Mouse (Mus musculus) neural tube, embryonic 12.5 days (tissue): ENCODE measurements around the gene Fzd2. TPM values are rescaled to one million over a fixed set of nuclear protein-coding genes. Genes with fewer than 3 reads are reported as not detected.

ENCODE experiments used
- ATAC-seq: fragments of 200-750 bp; cut with Nextera tagmentation; 2 replicates; pipeline ENCODE4 v1.8.0; 2017; ENCODE audit warnings: low read depth, mild to moderate bottlenecking, moderate TSS enrichment, moderate library complexity; ENCODE audit not compliant: low FRiP score
- H3K27ac ChIP-seq: fragments of 300-500 bp; sonication (generic); 2 replicates; pipeline ENCODE4 v1.5.1; 2016
- H3K27me3 ChIP-seq: fragments of 300-500 bp; sonication (generic); replicated peaks from 2 replicates; pipeline ENCODE4 v1.6.1; 2016; ENCODE audit warnings: mild to moderate bottlenecking
- H3K36me3 ChIP-seq: fragments of 300-500 bp; sonication (generic); 2 replicates; pipeline ENCODE4 v1.6.1; 2016; ENCODE audit warnings: mild to moderate bottlenecking
- H3K4me1 ChIP-seq: fragments of 300-500 bp; sonication (generic); 2 replicates; pipeline ENCODE4 v1.6.1; 2016
- H3K4me2 ChIP-seq: fragments of 300-500 bp; sonication (generic); replicated peaks from 2 replicates; pipeline ENCODE4 v1.6.1; 2016; ENCODE audit warnings: mild to moderate bottlenecking
- H3K4me3 ChIP-seq: fragments of 300-500 bp; sonication (generic); 2 replicates; pipeline ENCODE4 v1.5.1; 2016
- H3K9ac ChIP-seq: fragments of 300-500 bp; sonication (generic); 2 replicates; pipeline ENCODE4 v1.6.1; 2016; ENCODE audit warnings: mild to moderate bottlenecking
- H3K9me3 ChIP-seq: fragments of 300-500 bp; sonication (generic); 2 replicates; pipeline ENCODE4 v1.6.1; 2016; ENCODE audit warnings: mild to moderate bottlenecking
- WGBS: fragments of 180-500 bp; shearing (Covaris S2); methylation state at CpG from one replicate; pipeline ENCODE4 v1.1.7; 2016; 5-methylcytosine and 5-hydroxymethylcytosine counted together
- polyA plus RNA-seq: library from polyadenylated mRNA; unstranded; fragments of >200 nt; fragmentation: Nextera tagmentation; extraction: Ambion mirVana; gene quantifications from 2 replicates; pipeline ENCODE4 v1.2.1, GENCODE M21; 2016

The Fzd2 gene
- polyA plus RNA-seq, 1 experiment from 2014 or later, result 38.2 TPM

DNA sequence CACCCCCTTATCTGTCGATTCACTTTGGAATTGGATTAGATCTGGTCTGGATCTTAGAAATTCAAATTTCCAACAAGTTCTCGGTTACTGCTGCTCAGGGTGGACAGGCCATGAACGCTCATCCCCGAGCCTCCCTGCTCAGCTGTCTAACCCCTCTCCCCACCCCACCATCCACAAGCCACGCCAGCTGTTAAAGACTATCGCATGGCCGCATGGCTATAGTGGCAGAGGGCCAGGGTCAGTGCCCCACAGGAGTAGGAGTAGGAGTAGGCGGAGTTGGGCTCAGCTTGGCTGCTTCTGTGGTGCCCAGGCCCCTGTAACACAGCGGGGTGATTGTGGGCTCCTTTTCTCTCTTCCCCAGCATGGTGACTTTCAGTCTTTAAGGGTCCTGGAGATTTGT is 24.3 kb downstream of the Fzd2 start:
- H3K9me3 ChIP-seq, result no peaks in the 10 kb centered on the region
- no peaks in the 10 kb centered on the region; the same call in 1 of the 2 replicates for H3K27me3 ChIP-seq
- WGBS, result 58% methylated on average over 9 of the region's 9 CpGs
- ATAC-seq, result no peak
- H3K9ac ChIP-seq, result no peak overlapping the region
- no peak overlapping the region for H3K27ac ChIP-seq
- H3K36me3 ChIP-seq, result no peaks in the 10 kb centered on the region
- no peak overlapping the region for H3K4me3 ChIP-seq
- peaks cover 45% of the 10 kb centered on the region for H3K4me1 ChIP-seq
- no peak overlapping the region for H3K4me2 ChIP-seq

DNA sequence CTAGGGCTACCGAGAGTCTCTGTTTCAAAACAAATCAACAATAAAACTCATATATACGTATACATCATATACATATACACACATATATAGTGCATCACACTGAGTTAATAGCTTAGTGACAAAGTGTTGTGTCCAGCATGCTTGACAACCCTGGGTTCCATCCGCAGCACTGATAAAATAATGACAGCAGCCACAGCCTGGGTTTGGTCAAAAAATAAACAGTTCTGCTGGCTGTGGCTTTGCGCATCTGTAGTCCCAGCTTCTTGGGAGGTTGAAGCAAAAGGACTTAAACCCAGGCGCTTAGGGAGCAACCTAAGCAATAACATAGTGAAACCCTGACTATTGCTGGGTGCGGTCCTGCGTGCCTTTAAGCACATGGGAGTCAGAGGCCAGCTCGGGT is 25.2 kb downstream of the Fzd2 start:
- no peak overlapping the region for H3K27ac ChIP-seq
- 66% methylated on average over 8 of the region's 8 CpGs for WGBS
- H3K4me2 ChIP-seq, result no peak overlapping the region
- H3K27me3 ChIP-seq, result no peaks in the 10 kb centered on the region; the same call in 1 of the 2 replicates
- H3K9me3 ChIP-seq, result no peaks in the 10 kb centered on the region
- no peak for ATAC-seq
- peaks cover 37% of the 10 kb centered on the region for H3K4me1 ChIP-seq
- no peaks in the 10 kb centered on the region for H3K36me3 ChIP-seq
- no peak overlapping the region for H3K9ac ChIP-seq
- H3K4me3 ChIP-seq, result no peak overlapping the region

DNA sequence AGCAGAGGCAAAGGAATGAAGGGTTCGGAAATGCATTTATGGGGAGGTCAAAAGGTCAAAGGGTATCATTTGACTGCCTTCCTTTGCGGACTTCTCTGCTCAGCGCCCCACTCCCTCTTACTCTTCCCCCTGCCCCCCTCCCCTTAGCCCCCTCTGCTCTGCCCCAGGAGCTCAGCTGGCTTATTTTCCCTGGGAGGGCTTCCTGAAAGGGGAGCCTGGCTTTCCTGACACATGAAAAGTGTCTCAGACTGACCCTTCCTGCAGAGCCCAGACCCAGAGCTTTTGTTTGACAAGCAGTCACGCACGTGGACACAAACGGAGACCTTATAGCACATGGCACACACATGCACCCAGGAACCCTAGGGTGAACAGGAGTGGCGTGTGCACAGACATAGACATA is 26.5 kb downstream of the Fzd2 start:
- 10% methylated on average over 7 of the region's 7 CpGs for WGBS
- H3K27ac ChIP-seq, result no peak overlapping the region
- no peaks in the 10 kb centered on the region; the same call in 1 of the 2 replicates for H3K27me3 ChIP-seq
- 0 out of 2 replicates have a peak overlapping the region, but pooled peaks have one; percentile 1 for H3K4me2 ChIP-seq
- no peak for ATAC-seq
- peaks cover 24% of the 10 kb centered on the region for H3K4me1 ChIP-seq
- H3K36me3 ChIP-seq, result no peaks in the 10 kb centered on the region
- no peak overlapping the region for H3K9ac ChIP-seq
- no peak overlapping the region for H3K4me3 ChIP-seq
- no peaks in the 10 kb centered on the region for H3K9me3 ChIP-seq

DNA sequence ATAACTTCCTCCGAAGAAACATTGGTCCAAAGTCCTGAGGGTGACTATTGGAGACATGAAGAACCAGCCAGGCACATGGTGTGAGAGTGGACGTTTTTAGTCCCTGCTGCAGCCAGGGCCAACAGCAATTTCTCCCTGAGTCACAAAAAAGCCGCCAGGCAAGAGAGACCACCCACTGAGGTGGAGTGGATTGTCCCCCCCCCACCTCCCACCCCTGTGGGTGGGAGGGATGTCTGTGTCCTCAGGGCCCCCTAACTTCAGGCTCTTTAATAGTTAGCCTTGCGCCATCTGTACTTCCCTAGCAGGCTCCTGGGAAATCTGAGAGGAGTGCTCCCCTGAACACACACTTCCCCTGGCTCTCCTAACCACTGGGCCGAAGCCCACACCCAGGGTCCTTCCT is 27.0 kb downstream of the Fzd2 start:
- H3K36me3 ChIP-seq, result no peaks in the 10 kb centered on the region
- 0 out of 2 replicates have a peak overlapping the region, but pooled peaks have one; percentile 1 for H3K4me2 ChIP-seq
- WGBS, result 27% methylated on average over 5 of the region's 5 CpGs
- H3K9ac ChIP-seq, result no peak overlapping the region
- peaks cover 24% of the 10 kb centered on the region for H3K4me1 ChIP-seq
- no peaks in the 10 kb centered on the region for H3K9me3 ChIP-seq
- no peaks in the 10 kb centered on the region; the same call in 1 of the 2 replicates for H3K27me3 ChIP-seq
- H3K4me3 ChIP-seq, result no peak overlapping the region
- no peak for ATAC-seq
- H3K27ac ChIP-seq, result no peak overlapping the region

DNA sequence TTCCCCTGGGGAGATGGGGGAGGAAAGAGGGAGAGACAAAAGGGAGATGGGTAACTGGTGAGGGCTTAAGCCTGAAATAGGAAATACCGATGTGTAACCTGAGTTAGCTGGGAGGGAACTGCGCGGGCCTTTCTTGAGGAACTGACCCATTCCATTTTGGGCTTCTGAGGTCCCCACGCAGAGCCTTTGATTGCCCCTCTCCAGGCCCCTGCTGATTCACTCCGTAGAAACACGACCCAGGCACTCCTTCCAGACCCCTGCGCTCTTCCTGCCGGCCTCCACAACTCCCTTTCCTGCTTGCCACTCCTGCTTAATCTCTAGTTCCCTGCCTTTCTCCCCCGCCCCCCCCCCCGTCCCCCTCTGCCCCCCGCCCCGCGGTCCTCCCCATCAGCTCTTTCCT is 28.5 kb downstream of the Fzd2 start:
- H3K36me3 ChIP-seq, result no peaks in the 10 kb centered on the region
- H3K27ac ChIP-seq, result no peak overlapping the region
- peaks cover 30% of the 10 kb centered on the region for H3K4me1 ChIP-seq
- peak overlapping the region; percentile 37 for H3K4me2 ChIP-seq
- H3K27me3 ChIP-seq, result no peaks in the 10 kb centered on the region; the same call in 1 of the 2 replicates
- no peak overlapping the region for H3K9ac ChIP-seq
- H3K4me3 ChIP-seq, result no peak overlapping the region
- no peak for ATAC-seq
- 7% methylated on average over 9 of the region's 13 CpGs for WGBS
- no peaks in the 10 kb centered on the region for H3K9me3 ChIP-seq

DNA sequence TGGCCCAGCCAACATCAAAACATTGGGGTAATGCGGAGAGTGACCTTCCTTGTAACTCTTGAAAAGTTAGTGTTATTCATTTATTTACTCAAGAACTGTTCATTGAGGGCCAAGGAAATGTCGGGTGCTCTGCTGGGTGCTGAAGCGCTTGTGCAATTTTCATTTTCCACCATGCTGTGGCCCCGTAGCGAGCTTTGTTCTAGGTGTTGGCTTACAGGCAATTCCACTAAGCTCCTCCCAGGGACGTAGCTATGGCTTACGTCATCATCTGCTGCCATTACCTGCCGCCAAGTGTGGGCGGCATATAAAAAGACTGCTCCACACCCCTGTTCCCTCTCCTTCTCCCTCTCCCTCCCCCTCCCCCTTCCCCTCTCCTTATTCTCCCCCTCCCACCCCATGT is 29.2 kb downstream of the Fzd2 start:
- no peak overlapping the region for H3K4me3 ChIP-seq
- no peak overlapping the region for H3K27ac ChIP-seq
- H3K4me1 ChIP-seq, result peaks cover 30% of the 10 kb centered on the region
- no peak overlapping the region for H3K9ac ChIP-seq
- H3K27me3 ChIP-seq, result no peaks in the 10 kb centered on the region; the same call in 1 of the 2 replicates
- 36% methylated on average over 9 of the region's 9 CpGs for WGBS
- no peaks in the 10 kb centered on the region for H3K36me3 ChIP-seq
- H3K4me2 ChIP-seq, result peak overlapping the region; percentile 37
- no peaks in the 10 kb centered on the region for H3K9me3 ChIP-seq
- no peak for ATAC-seq

DNA sequence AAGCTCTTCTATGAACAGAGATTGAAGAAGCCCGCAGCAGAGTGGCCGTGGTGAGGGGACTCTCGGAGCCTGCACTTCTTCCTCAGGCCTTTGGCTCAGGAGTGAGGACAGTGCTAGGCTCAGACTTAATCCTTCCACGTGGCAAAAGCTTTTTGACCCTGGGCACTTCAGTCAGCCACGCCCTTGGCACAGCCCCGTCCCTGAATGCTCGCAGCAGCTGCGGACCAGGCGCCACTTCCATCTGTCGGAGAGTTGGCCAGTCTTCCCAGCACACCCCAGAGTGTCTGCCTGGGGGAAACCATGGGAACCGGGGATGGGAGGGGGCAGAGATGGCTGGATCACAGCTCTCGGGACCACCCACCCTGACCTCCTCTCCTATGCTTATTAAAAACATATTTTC is 32.7 kb downstream of the Fzd2 start:
- no peaks in the 10 kb centered on the region for H3K36me3 ChIP-seq
- H3K27ac ChIP-seq, result no peak overlapping the region
- peaks cover 22% of the 10 kb centered on the region; the same call in 1 of the 2 replicates for H3K4me1 ChIP-seq
- H3K4me3 ChIP-seq, result no peak overlapping the region
- no peak overlapping the region for H3K9ac ChIP-seq
- no peaks in the 10 kb centered on the region for H3K9me3 ChIP-seq
- H3K4me2 ChIP-seq, result no peak overlapping the region
- no peak for ATAC-seq
- H3K27me3 ChIP-seq, result no peaks in the 10 kb centered on the region; the same call in 1 of the 2 replicates
- WGBS, result 56% methylated on average over 12 of the region's 12 CpGs

DNA sequence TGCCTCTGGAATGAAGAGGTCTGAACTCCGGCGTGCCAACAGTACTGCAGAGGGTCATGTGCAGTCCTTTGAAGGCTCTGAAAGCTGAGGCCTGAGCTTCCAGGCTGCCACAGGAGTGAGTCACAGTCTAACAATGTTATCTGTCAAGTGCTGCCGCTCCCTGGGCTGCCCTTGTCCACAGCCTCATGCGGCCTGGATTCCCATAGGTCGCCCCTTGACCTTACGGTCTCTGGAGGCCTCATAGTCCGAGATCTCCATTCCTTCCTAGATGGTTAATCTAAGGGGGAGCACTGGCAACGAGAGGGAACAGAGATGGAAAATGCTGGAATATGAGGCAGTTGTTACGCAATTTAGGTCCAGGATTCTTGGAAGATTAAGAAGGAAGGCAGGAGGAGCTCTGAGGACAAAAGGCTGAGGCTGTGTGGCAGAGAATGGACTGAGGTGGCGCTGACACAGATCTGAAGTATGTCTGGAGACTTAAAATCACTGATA is 39.7 kb downstream of the Fzd2 start:
- Histone ChIP-seq H3K4me1 (0 out of 2 replicates have a peak, but pooled peaks cover 1% of the 10 kb centered on the region), H3K27ac (no peak overlapping the region), H3K27me3 (no peaks in the 10 kb centered on the region), H3K4me2 (no peak overlapping the region), H3K9me3 (no peaks in the 10 kb centered on the region), H3K36me3 (no peaks in the 10 kb centered on the region), H3K4me3 (no peak overlapping the region), H3K9ac (no peak overlapping the region)
- ATAC-seq, result no peak
- WGBS, result 68% methylated on average over 10 of the region's 10 CpGs

DNA sequence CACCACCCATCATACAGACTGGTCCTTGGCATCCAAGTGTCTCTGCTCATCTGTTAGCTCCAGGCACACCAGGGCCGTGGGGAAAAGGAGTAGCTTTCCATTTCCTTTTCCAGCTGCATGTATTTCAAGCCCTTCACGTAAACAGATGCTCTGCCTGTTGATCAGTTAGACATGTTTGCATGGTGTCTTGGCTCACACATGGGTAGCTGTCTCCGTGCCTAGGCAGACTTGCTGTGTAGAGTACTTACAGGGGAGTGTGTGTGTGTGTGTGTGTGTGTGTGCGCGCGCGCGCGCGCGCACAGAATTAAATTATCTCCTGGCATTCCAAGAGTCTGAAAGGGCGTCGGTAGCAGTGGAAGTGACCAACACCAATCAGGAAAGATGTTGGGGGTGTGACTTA is 42.0 kb downstream of the Fzd2 start:
- no peaks in the 10 kb centered on the region for H3K4me1 ChIP-seq
- no peak overlapping the region for H3K4me3 ChIP-seq
- H3K27ac ChIP-seq, result no peak overlapping the region
- H3K36me3 ChIP-seq, result no peaks in the 10 kb centered on the region
- ATAC-seq, result no peak
- no peak overlapping the region for H3K4me2 ChIP-seq
- H3K9me3 ChIP-seq, result no peaks in the 10 kb centered on the region
- WGBS, result 89% methylated on average over 13 of the region's 13 CpGs
- H3K9ac ChIP-seq, result no peak overlapping the region
- H3K27me3 ChIP-seq, result no peaks in the 10 kb centered on the region

DNA sequence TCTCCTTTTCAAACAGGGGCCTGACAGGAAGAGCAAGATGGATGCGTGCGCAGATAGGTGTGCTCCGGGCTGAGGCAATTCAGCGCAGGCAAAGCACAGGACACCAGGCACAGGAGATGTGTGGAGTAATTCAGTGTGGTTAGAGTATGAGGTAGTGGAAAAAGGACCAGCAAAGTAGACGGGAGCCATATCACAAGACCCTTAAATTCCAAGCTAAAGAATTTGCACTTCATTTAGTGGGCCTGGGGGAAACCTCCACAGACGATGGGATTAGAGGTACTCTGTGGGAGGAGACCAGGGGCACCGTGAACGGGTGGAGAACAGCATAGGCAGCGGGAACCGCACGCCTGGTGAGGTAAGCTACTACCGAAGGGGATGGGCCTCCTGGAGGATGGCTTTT is 43.7 kb downstream of the Fzd2 start:
- Histone ChIP-seq H3K4me2 (no peak overlapping the region), H3K9me3 (no peaks in the 10 kb centered on the region), H3K27me3 (no peaks in the 10 kb centered on the region), H3K4me3 (no peak overlapping the region), H3K9ac (no peak overlapping the region), H3K27ac (no peak overlapping the region), H3K36me3 (no peaks in the 10 kb centered on the region), H3K4me1 (no peaks in the 10 kb centered on the region)
- WGBS, result 75% methylated on average over 12 of the region's 12 CpGs
- no peak for ATAC-seq

DNA sequence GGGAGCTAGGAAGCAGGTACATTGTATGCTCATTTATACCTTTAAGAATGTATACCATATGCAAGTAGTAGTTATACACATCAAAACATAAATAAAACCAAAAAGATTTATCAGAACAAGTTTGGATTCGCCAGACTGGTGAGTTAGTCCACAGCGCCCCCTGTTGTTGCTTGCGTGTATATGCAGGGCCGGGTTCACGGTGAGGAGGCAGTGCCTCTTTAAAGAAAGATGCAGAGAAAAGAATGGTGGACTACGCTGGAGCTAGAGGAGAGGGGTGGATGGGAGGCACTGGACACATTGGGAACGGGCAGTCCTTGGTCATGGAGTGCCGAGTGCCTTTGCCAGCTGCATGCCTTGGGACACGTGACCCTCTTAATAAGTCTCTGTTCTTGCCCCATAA is 47.2 kb downstream of the Fzd2 start:
- no peak for ATAC-seq
- H3K9ac ChIP-seq, result no peak overlapping the region
- H3K4me1 ChIP-seq, result no peaks in the 10 kb centered on the region
- no peak overlapping the region for H3K4me2 ChIP-seq
- H3K27ac ChIP-seq, result no peak overlapping the region
- H3K36me3 ChIP-seq, result no peaks in the 10 kb centered on the region
- 4% methylated on average over 9 of the region's 9 CpGs for WGBS
- H3K4me3 ChIP-seq, result no peak overlapping the region
- no peaks in the 10 kb centered on the region for H3K9me3 ChIP-seq
- H3K27me3 ChIP-seq, result no peaks in the 10 kb centered on the region

DNA sequence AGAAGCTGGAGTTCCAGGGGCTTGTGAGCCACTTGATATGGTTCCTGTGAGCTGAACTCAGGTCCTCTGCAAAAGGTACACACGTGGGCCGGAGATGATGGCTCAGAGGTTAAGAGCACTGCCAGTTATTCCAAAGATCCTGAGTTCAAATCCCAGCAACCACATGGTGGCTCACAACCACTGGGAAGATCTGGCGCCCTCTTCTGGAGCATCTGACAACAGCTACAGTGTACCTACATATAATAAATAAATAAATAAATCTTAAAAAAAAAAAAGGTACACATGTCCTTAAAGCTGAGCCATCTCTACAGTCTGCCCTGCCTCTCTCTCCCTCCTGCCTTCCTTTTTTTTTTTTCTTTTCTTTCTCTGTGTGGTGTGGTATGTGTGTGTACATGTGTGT is 48.6 kb downstream of the Fzd2 start:
- Histone ChIP-seq H3K9me3 (no peaks in the 10 kb centered on the region), H3K36me3 (no peaks in the 10 kb centered on the region), H3K4me1 (no peaks in the 10 kb centered on the region), H3K4me3 (no peak overlapping the region), H3K9ac (no peak overlapping the region), H3K27me3 (no peaks in the 10 kb centered on the region), H3K27ac (no peak overlapping the region), H3K4me2 (no peak overlapping the region)
- ATAC-seq, result no peak
- WGBS, result 73% methylated on average over 3 of the region's 3 CpGs

DNA sequence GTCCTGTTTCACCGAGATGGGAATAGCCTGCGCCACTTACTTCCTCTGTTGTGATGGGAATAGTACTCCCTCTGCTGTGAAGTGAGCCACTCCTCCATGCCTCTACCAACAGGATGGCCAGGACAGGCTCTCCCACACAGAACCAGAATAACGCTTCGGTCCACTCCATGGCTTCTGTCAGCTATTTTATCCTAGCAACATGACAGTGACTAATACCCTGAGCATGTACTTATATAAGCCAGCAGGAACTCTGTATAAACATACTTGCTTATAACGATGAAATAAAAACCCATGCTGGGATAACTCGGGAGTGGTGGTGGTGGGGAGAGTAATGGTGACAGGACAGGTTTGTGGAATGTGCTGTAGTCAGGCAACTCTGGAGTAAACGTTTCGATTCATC is 51.7 kb downstream of the Fzd2 start:
- 78% methylated on average over 8 of the region's 8 CpGs for WGBS
- H3K36me3 ChIP-seq, result no peaks in the 10 kb centered on the region
- no peaks in the 10 kb centered on the region for H3K4me1 ChIP-seq
- H3K4me2 ChIP-seq, result no peak overlapping the region
- H3K27ac ChIP-seq, result no peak overlapping the region
- H3K9ac ChIP-seq, result no peak overlapping the region
- H3K4me3 ChIP-seq, result no peak overlapping the region
- no peaks in the 10 kb centered on the region for H3K9me3 ChIP-seq
- no peaks in the 10 kb centered on the region for H3K27me3 ChIP-seq
- no peak for ATAC-seq
